Mouse (Mus musculus) MEL-GATA-1-ER (cell line): ENCODE results near the gene Hist1h2be.
A peak's percentile ranks its signal among the peaks of the same experiment; 100 is the strongest.
"Not testable (repeated sequence)": the region's sequence is repeated elsewhere in the genome, so short reads cannot be mapped to it uniquely, and the experiment has no call there.

Source experiments
- DNase-seq: peaks from one replicate; pipeline ENCODE4 v3.0.0-alpha.2; 2012; ENCODE audit warnings: low read depth; ENCODE audit errors: extremely low read depth

The Hist1h2be gene

GRCm38 (mm10) chr13:23551146-23551834 lies 69.6 kb downstream of the Hist1h2be start, which contains the start of gene Hist1h4f:
TSS of gene Hist1h4f (minus strand) at chr13:23551648.
- DNase-seq: peak; percentile 94

DNA sequence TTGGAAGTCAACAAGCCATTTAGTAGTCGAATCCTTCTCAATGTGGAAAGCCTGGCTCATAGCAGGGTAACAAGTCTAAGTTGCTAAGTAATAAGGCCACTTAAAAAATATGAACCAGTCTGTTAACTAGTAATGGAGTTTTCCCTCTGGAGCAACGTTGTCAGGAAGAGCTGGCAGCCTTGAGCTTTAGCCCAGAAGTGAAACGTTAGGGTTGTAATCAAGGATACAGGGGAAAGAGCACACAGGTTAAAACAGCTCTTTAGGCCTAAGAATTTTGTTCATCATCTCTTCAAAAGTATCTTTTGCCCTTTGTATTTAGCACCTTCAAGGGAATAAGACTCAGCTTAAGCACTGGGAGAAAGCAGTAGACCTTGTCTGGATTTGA lies 70.2 kb downstream of the Hist1h2be start:
- DNase-seq: peak; percentile 71

DNA sequence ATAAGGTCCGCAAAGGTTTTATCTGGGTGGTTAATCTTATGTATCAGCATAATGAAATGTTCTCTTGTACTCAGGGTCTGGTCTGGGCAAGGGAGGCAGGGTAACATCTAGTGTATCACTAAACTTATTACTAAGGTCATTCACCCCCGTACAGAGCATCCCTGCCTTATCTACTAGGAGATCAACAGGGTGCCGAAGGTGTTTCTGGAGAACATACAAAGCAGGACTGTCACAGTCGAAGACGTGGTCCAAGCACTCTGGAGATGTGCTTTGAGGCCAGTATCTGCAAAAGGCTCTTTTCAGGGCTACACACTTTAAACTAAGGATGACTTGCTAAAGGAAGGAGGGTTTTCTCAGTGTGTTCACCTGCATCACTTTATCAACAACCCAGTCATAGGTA lies 74.2 kb downstream of the Hist1h2be start:
- DNase-seq: no peak

DNA sequence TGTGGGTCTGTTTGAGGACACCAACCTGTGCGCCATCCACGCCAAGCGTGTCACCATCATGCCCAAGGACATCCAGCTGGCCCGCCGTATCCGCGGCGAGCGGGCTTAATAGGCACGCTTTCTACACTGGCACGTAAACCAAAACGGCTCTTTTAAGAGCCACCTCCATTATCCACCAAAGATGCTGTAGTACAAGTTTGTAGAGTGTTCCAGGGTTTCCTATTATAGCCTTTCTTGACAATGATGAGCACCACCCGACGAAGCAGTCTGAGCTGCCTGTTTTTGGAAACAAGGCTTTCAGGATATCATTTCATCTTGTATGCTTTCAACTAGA lies 76.2 kb downstream of the Hist1h2be start:
- not testable (repeated sequence) for DNase-seq

DNA sequence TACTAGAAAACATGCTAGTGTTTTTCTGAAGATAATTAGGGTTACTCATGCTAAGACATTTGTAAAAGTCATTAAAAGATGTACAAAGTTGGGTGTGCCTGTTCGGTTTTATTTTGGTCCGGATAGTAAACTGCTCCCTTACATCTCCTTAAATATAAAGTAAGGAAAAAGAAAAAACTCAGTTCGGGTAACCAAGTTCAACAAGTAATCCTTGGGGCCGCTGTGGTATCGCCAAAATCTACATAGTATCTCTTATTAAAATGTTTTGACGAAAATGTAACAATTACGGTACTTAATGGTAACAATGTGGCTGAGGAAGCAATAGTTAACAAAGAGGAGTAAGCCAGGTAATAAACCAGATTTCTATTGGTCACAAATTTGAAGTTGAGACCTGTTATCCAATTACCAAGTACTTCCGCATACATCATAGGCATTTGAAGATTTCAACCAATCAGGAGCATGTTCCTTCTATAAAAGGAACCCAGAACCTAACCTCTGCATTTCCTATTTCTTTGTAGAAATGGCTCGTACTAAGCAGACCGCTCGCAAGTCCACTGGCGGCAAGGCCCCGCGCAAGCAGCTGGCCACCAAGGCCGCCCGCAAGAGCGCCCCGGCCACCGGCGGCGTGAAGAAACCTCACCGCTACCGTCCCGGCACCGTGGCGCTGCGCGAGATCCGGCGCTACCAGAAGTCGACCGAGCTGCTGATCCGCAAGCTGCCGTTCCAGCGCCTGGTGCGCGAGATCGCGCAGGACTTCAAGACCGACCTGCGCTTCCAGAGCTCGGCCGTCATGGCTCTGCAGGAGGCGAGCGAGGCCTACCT lies 76.7 kb downstream of the Hist1h2be start, which contains the start of gene Hist1h3f:
Gene Hist1h3f (plus strand): TSS at position 88 of the 822 bp plus-strand sequence.
- DNase-seq: peak; percentile 97

GRCm38 (mm10) chr13:23542999-23543607 lies 77.8 kb downstream of the Hist1h2be start, which contains the start of gene Hist1h2bh:
TSS of gene Hist1h2bh (minus strand) at chr13:23543392.
- DNase-seq: peak; percentile 100

DNA sequence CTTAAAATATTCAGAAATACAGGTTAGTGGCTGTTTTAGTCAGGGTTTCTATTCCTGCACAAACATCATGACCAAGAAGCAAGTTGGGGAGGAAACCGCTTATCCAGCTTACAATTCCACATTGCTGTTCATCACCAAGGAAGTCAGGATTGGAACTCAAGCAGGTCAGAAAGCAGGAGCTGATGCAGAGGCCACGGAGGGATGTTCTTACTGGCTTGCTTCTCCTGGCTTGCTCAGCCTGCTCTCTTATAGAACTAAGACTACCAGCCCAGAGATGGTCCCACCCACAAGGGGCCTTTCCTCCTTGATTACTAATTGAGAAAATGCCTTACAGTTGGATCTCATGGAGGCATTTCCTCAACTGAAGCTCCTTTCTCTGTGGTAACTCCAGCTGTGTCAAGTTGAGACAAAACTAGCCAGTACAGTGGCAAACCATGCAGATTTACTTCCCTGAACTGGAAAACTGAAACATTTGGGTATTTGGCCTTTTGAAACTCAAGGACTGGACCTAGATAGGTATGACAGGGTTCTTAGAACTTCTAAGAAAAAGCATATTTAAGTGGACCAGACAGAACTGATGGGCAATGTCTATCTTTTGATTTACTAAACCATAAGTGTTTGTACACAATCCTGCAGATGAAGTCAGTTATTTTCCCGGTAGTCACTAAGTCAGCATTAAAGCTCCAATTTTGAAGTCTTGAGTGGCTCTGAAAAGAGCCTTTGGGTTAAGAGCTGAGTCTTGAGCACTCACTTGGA lies 78.5 kb downstream of the Hist1h2be start:
- not testable (repeated sequence) for DNase-seq

DNA sequence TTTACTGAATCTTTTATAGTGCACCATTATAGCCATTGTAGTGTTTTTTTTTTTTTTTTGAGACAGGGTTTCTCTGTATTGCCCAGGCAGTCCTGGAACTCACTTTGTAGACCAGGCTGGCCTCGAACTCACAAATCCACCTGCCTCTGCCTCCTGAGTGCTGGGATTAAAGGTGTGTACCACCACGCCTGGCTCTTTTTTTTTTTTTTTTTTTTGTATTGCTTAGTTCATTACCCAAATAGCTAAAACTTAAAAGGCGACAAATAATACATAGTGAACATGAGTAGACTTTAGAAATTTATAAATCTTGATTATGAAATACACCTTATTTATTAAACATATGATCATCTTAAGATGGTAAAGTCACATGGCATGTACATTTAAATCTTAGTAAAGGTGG lies 79.4 kb downstream of the Hist1h2be start:
- DNase-seq: no peak

- DNase-seq: not testable (repeated sequence)
Observed at GRCm38 (mm10) chr13:23539821-23540220, 81.1 kb downstream of the Hist1h2be start.

DNA sequence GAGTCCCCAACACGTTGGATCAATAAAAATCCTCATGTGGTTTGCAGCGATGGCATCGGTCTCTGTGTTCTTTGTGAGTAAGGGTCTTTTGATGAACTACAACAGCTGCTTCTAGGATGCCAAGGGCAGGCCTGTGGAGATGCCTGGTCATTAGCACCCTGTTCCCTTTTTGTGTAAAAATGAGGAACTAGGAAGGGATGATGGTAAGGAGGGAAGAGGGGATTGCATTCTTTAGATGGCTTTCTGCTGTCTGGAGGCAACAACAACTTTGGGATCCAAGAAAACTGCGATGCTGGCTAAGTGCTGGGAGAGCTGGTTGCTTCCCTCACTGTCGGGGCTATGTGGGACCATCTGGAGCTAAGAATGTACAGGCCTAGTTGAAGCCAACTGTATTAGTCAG lies 82.7 kb downstream of the Hist1h2be start:
- no peak for DNase-seq

- no peak for DNase-seq
Observed at GRCm38 (mm10) chr13:23537006-23537710, 83.8 kb downstream of the Hist1h2be start.

DNA sequence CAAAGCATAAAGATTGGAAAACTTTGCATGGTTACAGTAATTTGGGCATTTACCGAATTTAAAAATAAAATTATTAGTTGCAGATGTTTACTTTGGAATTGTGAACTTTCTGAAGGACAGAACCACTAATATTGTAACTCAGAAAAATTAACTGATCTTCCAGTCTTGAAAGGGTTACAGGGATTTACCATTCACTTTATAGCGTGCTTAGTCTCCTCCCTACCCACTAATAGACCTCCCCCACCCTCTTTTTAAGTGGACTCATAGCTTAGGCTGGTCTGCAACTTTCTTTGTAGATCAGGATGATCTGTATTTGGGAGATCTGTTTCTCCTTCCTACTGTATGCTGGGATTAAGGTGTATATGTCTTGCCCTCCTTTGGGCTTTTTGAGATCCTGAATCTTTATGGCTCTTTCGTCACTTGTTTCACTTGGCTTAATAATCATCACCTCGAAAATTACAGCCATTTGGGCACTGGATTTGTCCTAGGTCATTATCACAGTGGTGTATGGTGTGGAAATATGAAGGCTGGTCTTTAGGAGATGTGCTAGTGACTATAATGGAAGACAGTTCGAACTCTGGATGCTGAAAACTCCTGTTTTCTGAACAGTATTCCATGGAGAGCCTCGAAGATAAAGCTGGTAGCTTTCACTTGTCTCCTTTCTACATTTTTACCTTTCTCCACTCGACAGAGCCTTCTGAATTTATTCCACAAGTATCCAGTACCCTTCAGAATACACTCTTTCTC lies 84.7 kb downstream of the Hist1h2be start:
- DNase-seq: no peak

- DNase-seq: peak; percentile 99
Observed at GRCm38 (mm10) chr13:23535137-23536075, 85.5 kb downstream of the Hist1h2be start, which contains the start of gene Hist1h3g. TSS of gene Hist1h3g (plus strand) at chr13:23535422.

DNA sequence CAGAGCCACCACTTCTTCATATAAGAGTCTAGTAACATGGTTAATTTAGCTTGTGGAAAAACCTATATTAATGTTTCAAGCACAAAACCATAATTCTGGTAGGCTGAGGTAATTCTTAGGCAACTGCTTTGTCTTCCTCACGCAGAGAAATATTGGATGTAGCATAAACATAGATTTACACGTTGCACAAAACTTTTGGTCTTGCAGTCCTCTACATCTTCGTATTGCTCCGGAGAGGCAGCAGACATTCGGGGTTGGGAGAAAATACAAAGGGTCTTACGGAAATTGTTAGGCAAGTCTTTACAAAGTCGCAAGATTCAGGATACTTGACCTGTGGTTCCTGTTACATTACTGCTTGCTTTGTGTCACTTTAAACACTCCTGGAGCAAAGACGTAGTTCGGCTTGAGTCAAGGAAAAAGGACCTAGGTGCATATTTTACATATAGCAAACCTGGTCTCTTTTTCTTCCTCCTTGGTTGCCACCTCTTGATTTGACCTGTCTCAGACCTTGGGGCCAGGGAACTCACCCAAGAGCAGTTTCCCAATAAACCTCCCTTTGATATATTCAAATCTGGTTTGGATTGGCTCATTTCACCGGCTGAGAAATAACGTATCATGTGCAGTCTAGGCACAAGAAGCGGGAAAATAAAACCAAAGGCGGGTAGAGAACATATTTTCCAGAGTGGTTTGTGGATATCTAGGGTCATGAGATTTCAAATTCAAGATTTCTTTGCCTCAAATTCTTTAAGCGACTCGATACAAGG lies 86.4 kb downstream of the Hist1h2be start:
- DNase-seq: no peak
